Mouse (Mus musculus): ENCODE data around the gene Parp3. TPM values are rescaled to one million over a fixed set of nuclear protein-coding genes. Genes with fewer than 3 reads are reported as not detected.

Gene Parp3
- total and polyA plus RNA-seq, 3 experiments = 29.4 to 46.7 (median 31.2) TPM

DNA sequence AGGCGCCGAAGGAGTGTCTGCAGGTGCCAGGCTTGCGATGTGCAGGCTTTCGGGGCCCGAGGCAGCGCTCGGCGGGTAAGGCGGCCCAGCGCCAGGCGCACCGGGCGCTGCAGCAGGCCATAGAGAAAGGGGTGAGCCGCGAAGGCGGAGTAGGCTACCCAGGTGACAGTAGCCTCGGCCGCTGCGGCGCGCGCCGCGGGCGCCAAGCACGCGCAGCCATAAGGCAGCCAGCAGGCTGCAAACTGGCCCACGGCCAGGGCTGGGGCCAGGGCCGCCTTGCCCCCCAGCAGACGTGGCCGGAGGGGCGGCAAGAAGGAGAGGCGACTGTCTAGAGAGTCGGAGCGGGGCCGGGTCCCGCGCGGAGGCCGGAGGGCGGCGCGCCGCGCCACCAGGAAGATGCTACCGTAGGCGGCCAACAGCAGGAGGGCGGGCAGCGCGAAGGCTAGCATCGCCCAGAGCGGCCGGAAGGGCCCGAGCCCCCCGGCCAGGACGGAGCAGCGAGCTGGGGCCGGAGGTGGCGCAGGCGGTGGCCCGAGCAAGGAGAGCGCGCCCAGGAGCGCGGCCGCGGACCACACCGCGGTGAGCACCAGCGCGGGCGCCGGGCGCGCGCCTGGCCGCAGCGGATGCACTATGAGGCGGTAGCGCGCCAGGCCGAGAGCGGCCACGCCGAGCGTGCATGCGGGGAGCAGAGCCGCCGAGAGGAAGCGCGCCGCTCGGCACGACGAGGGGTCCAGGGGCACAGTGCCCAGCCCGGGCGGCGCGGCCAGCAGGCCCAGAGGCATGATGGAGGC is 11.8 kb downstream of the Parp3 start:
- WGBS = 4% methylated on average over 99 of the region's 99 CpGs
- no peaks in the 10 kb centered on the region for H3K27me3 ChIP-seq (ENCODE audit: control insufficient read depth, insufficient read depth, low read length)
- peak overlapping the region; percentile 49 for H3K27ac ChIP-seq
- peak overlapping the region; percentile 70 for H3K9ac ChIP-seq (ENCODE audit: low read depth, low read length)
- intact Hi-C loops (cut with DNase I) = no loop called here
- peak; percentile 75 to 78 for DNase-seq
- TF ChIP-seq CTCF (IDR thresholded peaks at IDR 0.05) = no peak
- TF ChIP-seq POLR2A (IDR thresholded peaks at IDR 0.05; ENCODE audit: insufficient read depth, low read depth, low read length) = no peak
- TF ChIP-seq EP300 (IDR thresholded peaks at IDR 0.05; ENCODE audit: insufficient read depth, low read depth, low read length) = no peak
- 0 out of 2 replicates have a peak, but pooled peaks cover under 1% of the 10 kb centered on the region for H3K79me2 ChIP-seq (replicated peaks; ENCODE audit: control insufficient read depth, insufficient read depth, low read length)
- H3K36me3 ChIP-seq (ENCODE audit: control insufficient read depth, insufficient read depth, low read length) = no peaks in the 10 kb centered on the region
- H3K4me1 ChIP-seq (ENCODE audit: control insufficient read depth, insufficient read depth, low read length) = no peaks in the 10 kb centered on the region
- peak overlapping the region; percentile 61 for H3K4me3 ChIP-seq

DNA sequence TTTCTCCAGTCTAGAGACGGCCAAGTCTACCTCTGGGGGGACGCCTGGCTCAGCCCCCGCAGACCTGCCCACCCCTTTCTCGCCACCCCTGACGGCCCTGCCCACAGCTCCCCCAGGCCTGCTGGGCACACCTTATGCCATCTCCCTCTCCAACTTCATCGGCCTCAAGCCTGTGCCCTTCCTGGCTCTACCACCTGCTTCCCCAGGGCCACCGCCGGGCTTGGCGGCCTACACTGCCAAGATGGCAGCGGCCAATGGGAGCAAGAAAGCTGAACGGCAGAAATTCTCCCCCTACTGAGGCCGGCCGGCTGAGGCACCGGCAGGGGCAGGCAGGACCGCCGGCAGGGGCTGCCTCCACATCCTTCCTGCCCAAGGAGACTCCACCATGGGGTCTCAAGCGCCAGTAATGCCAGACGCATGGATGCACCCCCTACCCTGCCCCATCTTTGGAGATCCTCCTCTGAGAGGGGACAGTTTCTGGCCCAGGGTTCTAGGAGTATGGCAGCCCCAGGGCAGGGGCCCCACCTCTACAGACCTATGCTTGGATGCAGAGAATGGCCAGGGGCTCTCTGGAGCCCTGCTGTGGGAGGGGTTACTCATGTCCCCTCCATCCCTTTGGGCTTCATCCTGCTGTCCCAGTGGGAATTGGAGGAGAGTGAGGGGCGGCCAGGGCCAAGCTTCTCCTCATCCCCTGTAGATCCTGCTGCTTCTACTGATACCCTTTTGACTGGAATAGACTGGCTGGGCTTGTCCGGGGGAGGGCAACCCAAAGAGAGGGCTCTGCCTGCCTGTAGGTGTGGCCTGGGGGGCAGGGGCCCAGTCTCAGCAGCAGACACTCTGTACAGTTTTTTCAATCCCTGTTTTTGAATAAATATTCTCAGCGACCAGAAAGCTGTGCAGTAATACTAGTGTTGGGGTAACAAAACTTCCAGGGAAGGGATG is 13.4 kb downstream of the Parp3 start:
- Histone ChIP-seq H3K4me3 (no peak overlapping the region), H3K27me3 (ENCODE audit: control insufficient read depth, insufficient read depth, low read length) (no peaks in the 10 kb centered on the region), H3K36me3 (ENCODE audit: control insufficient read depth, insufficient read depth, low read length) (no peaks in the 10 kb centered on the region), H3K27ac (no peak overlapping the region), H3K4me1 (ENCODE audit: control insufficient read depth, insufficient read depth, low read length) (peaks cover under 1% of the 10 kb centered on the region; the same call in 1 of the 2 replicates), H3K79me2 (replicated peaks; ENCODE audit: control insufficient read depth, insufficient read depth, low read length) (0 out of 2 replicates have a peak, but pooled peaks cover 2% of the 10 kb centered on the region), H3K9ac (ENCODE audit: low read depth, low read length) (no peak overlapping the region)
- no peak for DNase-seq
- TF ChIP-seq CTCF (IDR thresholded peaks at IDR 0.05) = no peak
- TF ChIP-seq POLR2A (IDR thresholded peaks at IDR 0.05; ENCODE audit: insufficient read depth, low read depth, low read length) = no peak
- TF ChIP-seq EP300 (IDR thresholded peaks at IDR 0.05; ENCODE audit: insufficient read depth, low read depth, low read length) = no peak
- intact Hi-C loops (cut with DNase I) = no loop called here
- WGBS = 91% methylated on average over 21 of the region's 21 CpGs

DNA sequence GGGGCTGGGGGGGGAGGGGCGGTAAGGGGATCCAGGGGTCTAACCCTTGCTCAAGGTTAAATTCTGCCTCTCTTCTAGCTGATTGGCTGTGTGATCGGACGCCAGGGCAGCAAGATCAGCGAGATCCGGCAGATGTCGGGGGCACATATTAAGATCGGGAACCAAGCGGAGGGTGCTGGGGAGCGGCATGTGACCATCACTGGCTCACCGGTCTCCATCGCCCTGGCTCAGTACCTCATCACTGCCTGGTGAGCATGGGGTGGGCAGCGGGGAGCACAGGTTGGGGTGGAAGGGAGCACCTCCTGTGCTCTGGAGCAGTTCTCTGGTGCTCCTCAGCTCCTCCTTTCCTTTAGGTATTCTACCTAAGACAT is 14.3 kb downstream of the Parp3 start:
- 96% methylated on average over 12 of the region's 12 CpGs for WGBS
- TF ChIP-seq CTCF (IDR thresholded peaks at IDR 0.05) = no peak
- TF ChIP-seq POLR2A (IDR thresholded peaks at IDR 0.05; ENCODE audit: insufficient read depth, low read depth, low read length) = no peak
- no peak for TF ChIP-seq EP300 (IDR thresholded peaks at IDR 0.05; ENCODE audit: insufficient read depth, low read depth, low read length)
- no peak for DNase-seq

DNA sequence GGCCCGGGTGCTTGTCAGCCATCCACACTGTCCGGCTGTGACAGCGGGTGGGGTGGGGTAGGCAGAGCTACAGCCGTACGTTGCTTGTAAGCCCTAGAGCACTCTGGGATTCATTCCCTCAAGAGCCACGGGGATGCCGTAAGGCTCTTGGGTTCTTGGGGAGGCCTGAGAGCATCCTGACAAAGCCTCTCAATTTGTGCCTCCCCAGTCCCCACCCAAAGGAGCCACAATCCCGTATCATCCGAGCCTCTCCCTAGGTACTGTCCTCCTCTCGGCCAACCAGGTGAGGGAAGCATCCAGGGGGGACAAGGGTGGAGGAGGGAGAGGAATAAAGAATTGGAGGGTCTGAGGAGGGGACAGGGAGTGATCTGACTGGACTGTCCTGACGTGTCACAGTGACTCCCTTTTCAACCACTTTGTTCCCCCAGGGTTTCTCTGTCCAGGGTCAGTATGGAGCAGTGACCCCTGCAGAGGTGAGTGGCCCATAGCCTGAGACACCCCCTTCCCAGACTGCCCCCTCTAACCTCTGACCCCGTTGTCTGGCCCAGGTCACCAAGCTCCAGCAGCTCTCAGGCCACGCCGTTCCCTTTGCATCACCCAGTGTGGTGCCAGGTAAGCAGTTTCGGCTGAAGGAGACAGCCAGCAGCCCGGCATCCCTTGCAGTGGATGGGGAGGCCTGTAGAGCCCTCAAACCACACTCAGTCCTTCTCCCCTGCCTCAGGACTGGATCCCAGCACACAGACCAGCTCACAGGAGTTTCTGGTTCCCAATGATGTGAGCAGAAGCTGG is 14.9 kb downstream of the Parp3 start:
- H3K4me1 ChIP-seq (ENCODE audit: control insufficient read depth, insufficient read depth, low read length) = peaks cover 3% of the 10 kb centered on the region; the same call in 1 of the 2 replicates
- TF ChIP-seq CTCF (IDR thresholded peaks at IDR 0.05) = no peak
- no peak for TF ChIP-seq EP300 (IDR thresholded peaks at IDR 0.05; ENCODE audit: insufficient read depth, low read depth, low read length)
- no peak for TF ChIP-seq POLR2A (IDR thresholded peaks at IDR 0.05; ENCODE audit: insufficient read depth, low read depth, low read length)
- 0 out of 2 replicates have a peak, but pooled peaks cover 2% of the 10 kb centered on the region for H3K79me2 ChIP-seq (replicated peaks; ENCODE audit: control insufficient read depth, insufficient read depth, low read length)
- no peak for DNase-seq
- no peak overlapping the region for H3K4me3 ChIP-seq
- intact Hi-C loops (cut with DNase I) = no loop called here
- no peaks in the 10 kb centered on the region for H3K27me3 ChIP-seq (ENCODE audit: control insufficient read depth, insufficient read depth, low read length)
- 87% methylated on average over 16 of the region's 16 CpGs for WGBS
- H3K36me3 ChIP-seq (ENCODE audit: control insufficient read depth, insufficient read depth, low read length) = no peaks in the 10 kb centered on the region
- no peak overlapping the region for H3K9ac ChIP-seq (ENCODE audit: low read depth, low read length)
- H3K27ac ChIP-seq = no peak overlapping the region

More for the DNA sequence above, 14.3 kb downstream of the Parp3 start:
- 0 out of 2 replicates have a peak, but pooled peaks cover 2% of the 10 kb centered on the region for H3K79me2 ChIP-seq (replicated peaks; ENCODE audit: control insufficient read depth, insufficient read depth, low read length)
- no peak overlapping the region for H3K9ac ChIP-seq (ENCODE audit: low read depth, low read length)
- H3K27ac ChIP-seq = no peak overlapping the region
- no peaks in the 10 kb centered on the region for H3K36me3 ChIP-seq (ENCODE audit: control insufficient read depth, insufficient read depth, low read length)
- H3K4me3 ChIP-seq = no peak overlapping the region
- no peaks in the 10 kb centered on the region for H3K27me3 ChIP-seq (ENCODE audit: control insufficient read depth, insufficient read depth, low read length)
- intact Hi-C loops (cut with DNase I) = no loop called here
- H3K4me1 ChIP-seq (ENCODE audit: control insufficient read depth, insufficient read depth, low read length) = peaks cover 3% of the 10 kb centered on the region; the same call in 1 of the 2 replicates

DNA sequence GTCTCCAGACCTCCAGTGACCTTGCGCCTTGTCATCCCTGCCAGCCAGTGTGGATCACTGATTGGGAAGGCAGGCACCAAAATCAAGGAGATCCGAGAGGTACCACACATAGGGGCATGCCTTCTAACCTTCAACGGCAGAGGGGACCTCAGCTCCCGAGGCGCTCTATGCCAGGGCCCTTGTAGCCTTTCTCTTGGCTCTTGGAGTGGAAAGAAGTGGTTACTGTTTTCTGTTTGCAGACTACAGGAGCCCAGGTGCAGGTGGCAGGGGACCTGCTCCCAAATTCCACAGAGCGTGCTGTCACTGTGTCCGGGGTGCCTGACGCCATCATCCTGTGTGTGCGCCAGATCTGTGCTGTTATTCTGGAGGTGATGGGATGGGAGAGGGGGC is 15.7 kb downstream of the Parp3 start:
- 95% methylated on average over 9 of the region's 9 CpGs for WGBS
- no peaks in the 10 kb centered on the region for H3K36me3 ChIP-seq (ENCODE audit: control insufficient read depth, insufficient read depth, low read length)
- no peak overlapping the region for H3K4me3 ChIP-seq
- no peak overlapping the region for H3K27ac ChIP-seq
- H3K4me1 ChIP-seq (ENCODE audit: control insufficient read depth, insufficient read depth, low read length) = peaks cover 3% of the 10 kb centered on the region; the same call in 1 of the 2 replicates
- no peak for DNase-seq
- no peaks in the 10 kb centered on the region for H3K27me3 ChIP-seq (ENCODE audit: control insufficient read depth, insufficient read depth, low read length)
- H3K9ac ChIP-seq (ENCODE audit: low read depth, low read length) = no peak overlapping the region
- 0 out of 2 replicates have a peak, but pooled peaks cover 2% of the 10 kb centered on the region for H3K79me2 ChIP-seq (replicated peaks; ENCODE audit: control insufficient read depth, insufficient read depth, low read length)
- intact Hi-C loops (cut with DNase I) = no loop called here
- TF ChIP-seq POLR2A (IDR thresholded peaks at IDR 0.05; ENCODE audit: insufficient read depth, low read depth, low read length) = no peak

Measured in heart, adult 2 months (tissue).